Mouse (Mus musculus): Measurements from ENCODE around the gene Acaa1a.
"Not testable (repeated sequence)": the region's sequence is repeated elsewhere in the genome, so short reads cannot be mapped to it uniquely, and the experiment has no call there.

The Acaa1a gene

GRCm38 (mm10) chr9:119339106-119339505, 370 bp upstream of the Acaa1a start:
- DNase-seq (ENCODE audit: extremely low spot score) = no peak

- DNase-seq (ENCODE audit: extremely low spot score) = no peak
These were observed 720 bp downstream of the Acaa1a start for GRCm38 (mm10) chr9:119340212-119340580.

GRCm38 (mm10) chr9:119340909-119341816, 1.7 kb downstream of the Acaa1a start, which contains the start of gene Myd88:
Myd88 (minus strand) TSS chr9:119341411.
- DNase-seq (ENCODE audit: extremely low spot score) = peak; percentile 93

GRCm38 (mm10) chr9:119342728-119343127, 3.3 kb downstream of the Acaa1a start:
- DNase-seq (ENCODE audit: extremely low spot score) = no peak

GRCm38 (mm10) chr9:119346376-119346775, 6.9 kb downstream of the Acaa1a start:
- DNase-seq (ENCODE audit: extremely low spot score) = no peak

GRCm38 (mm10) chr9:119350531-119350930, 11.1 kb downstream of the Acaa1a start:
- no peak for DNase-seq (ENCODE audit: extremely low spot score)

GRCm38 (mm10) chr9:119350947-119351705, 11.7 kb downstream of the Acaa1a start:
- no peak for DNase-seq (ENCODE audit: extremely low spot score)

GRCm38 (mm10) chr9:119352060-119352459, 12.6 kb downstream of the Acaa1a start:
- peak; percentile 77 for DNase-seq (ENCODE audit: extremely low spot score)

- no peak for DNase-seq (ENCODE audit: extremely low spot score)
These were observed 14.4 kb downstream of the Acaa1a start for GRCm38 (mm10) chr9:119353926-119354325.

GRCm38 (mm10) chr9:119355943-119356342, 16.5 kb downstream of the Acaa1a start:
- no peak for DNase-seq (ENCODE audit: extremely low spot score)

GRCm38 (mm10) chr9:119357331-119358057, 18.0 kb downstream of the Acaa1a start, which contains the start of gene Xylb:
Xylb (plus strand) TSS chr9:119357381.
- DNase-seq (ENCODE audit: extremely low spot score) = peak; percentile 89

- DNase-seq (ENCODE audit: extremely low spot score) = no peak
These were observed 18.6 kb downstream of the Acaa1a start for GRCm38 (mm10) chr9:119358058-119358429.

- no peak for DNase-seq (ENCODE audit: extremely low spot score)
These were observed 21.9 kb downstream of the Acaa1a start for GRCm38 (mm10) chr9:119361416-119361815.

- DNase-seq (ENCODE audit: extremely low spot score) = no peak
These were observed 23.8 kb downstream of the Acaa1a start for GRCm38 (mm10) chr9:119363229-119363628.

- no peak for DNase-seq (ENCODE audit: extremely low spot score)
These were observed 25.8 kb downstream of the Acaa1a start, which contains the start of gene Slc22a14 for GRCm38 (mm10) chr9:119365284-119365683. Slc22a14 (minus strand) TSS chr9:119365553.

- DNase-seq (ENCODE audit: extremely low spot score) = no peak
These were observed 28.9 kb downstream of the Acaa1a start for GRCm38 (mm10) chr9:119368367-119368766.

- not testable (repeated sequence) for DNase-seq (ENCODE audit: extremely low spot score)
These were observed 31.3 kb downstream of the Acaa1a start for GRCm38 (mm10) chr9:119370770-119371169.

- no peak for DNase-seq (ENCODE audit: extremely low spot score)
These were observed 31.8 kb downstream of the Acaa1a start for GRCm38 (mm10) chr9:119371251-119371650.

- DNase-seq (ENCODE audit: extremely low spot score) = no peak
These were observed 35.5 kb downstream of the Acaa1a start for GRCm38 (mm10) chr9:119375008-119375407.

GRCm38 (mm10) chr9:119375556-119375955, 36.1 kb downstream of the Acaa1a start:
- no peak for DNase-seq (ENCODE audit: extremely low spot score)

- DNase-seq (ENCODE audit: extremely low spot score) = no peak
These were observed 38.8 kb downstream of the Acaa1a start for GRCm38 (mm10) chr9:119378231-119378630.

GRCm38 (mm10) chr9:119382603-119383002, 43.1 kb downstream of the Acaa1a start:
- no peak for DNase-seq (ENCODE audit: extremely low spot score)

Data from embryo, embryonic 9.5 days (tissue).